Mouse (Mus musculus) left cerebral cortex, postnatal 36 days (tissue): Measurements from ENCODE around the gene Yeats2. TPM values are rescaled to one million over a fixed set of nuclear protein-coding genes. Genes with fewer than 3 reads are reported as not detected.
A peak's percentile ranks its signal among the peaks of the same experiment; 100 is the strongest.

Experiments used
- DNase-seq, 2 experiments: peaks; one replicate each; pipeline ENCODE4 v3.0.0; 2021 to 2022; ENCODE audit warnings: low spot score in 2 of 2, mixed read lengths in 1 of 2
- intact Hi-C: fragments of 180-260 bp; cut with DNase I; formaldehyde crosslinking; loops from one replicate; pipeline ENCODE4 v1.15.1; 2025
- total RNA-seq, 2 experiments: library from RNA; stranded (reverse); gene quantifications; 2 replicates each; pipeline ENCODE4 v1.2.3; 2021

The Yeats2 gene
- total RNA-seq, 2 experiments from 2014 or later = 28.9 to 41.3 TPM

DNA sequence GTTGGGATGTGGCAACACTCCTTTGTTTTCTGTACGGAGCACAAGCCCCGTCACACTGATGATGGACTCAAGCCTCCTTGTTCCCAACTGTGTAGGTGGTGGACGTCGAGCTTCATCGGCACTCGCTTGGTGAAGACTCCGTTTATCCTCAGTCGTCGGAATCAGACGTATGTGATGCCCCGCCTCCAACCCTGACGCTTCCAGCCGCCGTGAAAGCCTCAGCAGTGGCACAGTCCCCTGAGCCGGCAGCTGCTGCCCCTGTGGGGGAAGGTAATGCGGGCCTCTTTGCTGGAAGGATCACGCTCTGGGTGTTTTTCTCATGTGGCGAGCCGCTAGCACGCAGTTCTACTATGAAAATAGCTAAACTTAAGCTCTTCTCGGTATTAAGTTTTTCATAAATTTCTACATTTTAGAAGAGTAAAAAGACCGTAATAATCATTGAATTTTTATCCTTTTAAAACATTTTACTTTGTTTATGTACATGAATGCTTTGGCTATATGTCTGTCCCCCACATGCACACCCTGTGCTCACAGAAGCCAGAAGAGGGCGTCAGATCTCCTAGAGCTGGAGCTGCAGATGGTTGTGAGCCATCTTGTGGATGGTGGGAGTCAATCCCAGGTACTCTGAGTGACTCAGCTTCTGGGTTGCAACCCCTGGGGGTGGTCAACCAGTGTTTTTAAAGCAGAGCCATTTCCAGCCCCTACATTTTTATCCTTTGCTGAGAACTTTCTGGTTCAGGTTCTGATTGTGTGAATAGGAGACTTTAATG is 38.7 kb downstream of the Yeats2 start:
- intact Hi-C loops = no loop called here
- DNase-seq = no peak

DNA sequence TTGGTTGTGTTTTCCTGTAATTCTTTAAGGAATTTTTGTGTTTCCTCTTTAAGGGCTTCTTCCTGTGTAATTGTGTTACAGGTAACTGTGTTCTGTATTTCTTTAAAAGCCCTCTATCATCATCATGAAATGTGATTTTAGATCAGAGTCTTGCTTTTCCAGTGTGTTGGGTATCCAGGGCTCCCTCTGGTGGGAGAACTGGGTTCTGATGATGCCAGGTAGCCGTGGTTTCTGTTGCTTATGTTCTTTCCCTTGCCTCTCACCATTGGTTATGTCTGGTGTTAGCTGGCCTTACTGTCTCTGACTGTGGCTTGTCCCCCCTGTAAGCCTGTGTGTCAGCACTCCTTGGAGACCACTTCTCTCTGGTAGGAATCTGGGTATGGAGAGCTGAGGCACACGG is 44.5 kb downstream of the Yeats2 start:
- DNase-seq = no peak
- intact Hi-C loops = loop anchor here (5.0 kb wide), 1 partner anchor 458 kb away; no protein-coding TSS in a partner anchor

DNA sequence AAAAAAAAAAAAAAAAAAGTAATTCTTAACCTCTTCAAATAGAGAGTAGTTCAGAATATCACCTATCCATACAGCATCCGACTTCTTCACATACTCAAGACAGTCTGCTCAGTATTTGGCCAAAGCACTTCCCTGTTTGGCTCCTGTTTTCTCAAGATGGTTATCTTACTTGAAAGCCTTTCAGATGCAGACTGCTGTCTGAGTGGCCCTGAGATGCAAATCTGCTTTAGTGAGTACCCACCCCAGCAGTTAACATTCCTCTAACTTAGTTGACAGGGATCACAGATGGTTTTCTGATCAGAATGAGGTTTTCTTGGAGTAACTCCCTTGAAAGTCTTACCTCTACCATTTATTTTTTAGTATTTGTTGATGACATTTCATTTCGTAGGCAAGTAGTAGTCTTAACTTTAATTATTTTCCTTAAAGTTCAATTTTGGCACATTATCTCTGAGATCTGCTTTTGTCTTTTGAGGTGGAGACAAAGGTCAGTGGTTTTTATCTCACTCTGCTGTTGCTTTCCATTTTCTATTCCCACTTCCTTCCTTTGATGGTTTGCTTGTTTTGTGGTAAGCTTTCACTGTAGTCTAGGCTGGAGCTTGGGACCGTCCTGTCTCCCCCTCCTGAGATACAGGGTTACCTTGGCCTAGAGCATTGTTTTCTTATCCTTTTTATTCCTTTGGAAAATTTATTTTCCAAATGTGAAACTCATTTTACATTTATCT is 50.5 kb downstream of the Yeats2 start:
- no peak for DNase-seq
- intact Hi-C loops = no loop called here

DNA sequence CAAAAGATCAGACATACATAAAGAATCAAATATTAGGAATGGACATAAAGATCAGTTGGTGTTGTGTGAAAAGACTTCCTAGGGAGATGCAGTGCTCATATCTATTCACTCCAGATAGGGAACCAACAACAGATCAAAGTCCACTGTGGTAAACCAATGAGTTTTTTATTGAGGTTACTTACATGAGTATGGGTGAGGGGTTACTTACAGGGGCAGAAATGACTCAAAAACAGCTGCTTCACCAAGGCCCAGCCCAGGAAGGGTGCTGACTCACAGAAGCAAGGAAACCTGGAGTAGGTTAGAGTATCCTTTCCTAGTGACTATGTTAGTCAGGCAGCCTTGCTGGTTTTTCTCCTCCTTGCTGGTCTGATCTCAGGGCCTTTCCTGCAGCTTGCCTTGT is 51.2 kb downstream of the Yeats2 start:
- intact Hi-C loops = no loop called here

DNA sequence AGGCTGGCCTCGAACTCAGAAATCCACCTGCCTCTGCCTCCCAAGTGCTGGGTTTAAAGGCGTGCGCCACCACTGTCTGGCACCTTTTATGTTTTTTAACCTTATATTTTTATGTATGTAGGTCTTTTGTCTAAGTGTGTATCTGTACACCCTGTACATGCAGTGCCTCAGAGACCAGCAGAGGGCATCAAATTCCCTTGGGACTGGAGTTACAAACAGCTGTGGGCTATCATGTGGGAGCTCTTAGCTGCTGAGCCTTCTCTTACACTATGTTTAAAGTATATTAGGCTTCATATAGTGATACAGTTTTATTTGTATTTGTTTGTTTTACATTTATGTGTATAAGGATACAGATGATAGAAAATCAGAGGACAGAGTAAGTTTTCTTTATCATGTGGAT is 54.7 kb downstream of the Yeats2 start:
- DNase-seq = no peak
- intact Hi-C loops = no loop called here

More for the DNA sequence above, 51.2 kb downstream of the Yeats2 start:
- no peak for DNase-seq

DNA sequence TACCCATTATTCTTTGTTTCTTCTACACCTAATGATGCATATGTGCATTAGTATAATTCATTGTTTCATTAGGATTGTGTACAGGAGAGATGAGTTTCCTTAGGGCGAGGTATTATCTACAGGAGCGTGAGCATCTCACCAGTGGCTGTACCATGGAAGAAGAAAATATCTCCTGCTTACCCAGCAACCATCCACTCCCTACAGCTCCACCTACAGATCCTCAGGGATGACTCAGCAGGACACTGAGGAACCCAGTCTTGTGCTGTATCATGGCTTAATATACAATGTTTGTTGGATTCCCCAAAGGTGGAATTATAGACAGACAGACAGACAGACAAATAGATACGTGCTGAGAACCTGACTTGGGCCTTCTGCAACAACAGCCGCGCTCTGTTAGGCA is 56.1 kb downstream of the Yeats2 start:
- intact Hi-C loops = no loop called here

DNA sequence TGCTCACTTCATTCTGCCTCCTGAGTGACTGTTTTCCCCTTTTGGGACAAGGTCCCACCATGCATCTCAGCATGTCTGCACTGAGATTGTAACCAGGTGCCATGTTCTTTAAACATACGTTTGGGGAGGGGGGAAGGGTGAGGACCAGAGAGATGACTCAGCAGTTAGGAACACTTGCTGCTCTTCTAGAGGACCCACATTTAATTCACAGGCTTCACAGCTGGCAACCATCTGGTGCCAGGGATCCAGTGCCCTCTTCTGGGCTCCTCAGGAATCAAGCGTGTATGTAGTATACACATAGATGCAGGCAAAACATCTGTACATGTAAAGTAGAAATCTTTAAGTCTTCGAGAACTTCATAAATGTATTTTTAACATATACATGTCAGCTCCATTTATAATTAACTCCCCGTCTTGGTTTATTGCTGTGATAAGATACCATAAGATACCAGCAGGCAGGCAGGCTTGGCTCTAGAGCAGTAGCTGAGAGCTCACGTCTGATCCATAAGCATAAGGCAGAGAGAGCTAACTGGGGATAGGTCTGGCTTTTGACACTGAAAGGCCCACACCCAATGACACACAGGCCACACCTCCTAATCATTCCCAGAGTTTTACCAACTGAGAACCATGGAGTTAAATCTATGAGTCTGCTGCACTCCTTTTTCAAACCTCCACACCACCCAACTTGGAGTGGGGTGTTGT is 58.8 kb downstream of the Yeats2 start:
- DNase-seq = no peak
- intact Hi-C loops = no loop called here

More for the DNA sequence above, 56.1 kb downstream of the Yeats2 start:
- no peak for DNase-seq

DNA sequence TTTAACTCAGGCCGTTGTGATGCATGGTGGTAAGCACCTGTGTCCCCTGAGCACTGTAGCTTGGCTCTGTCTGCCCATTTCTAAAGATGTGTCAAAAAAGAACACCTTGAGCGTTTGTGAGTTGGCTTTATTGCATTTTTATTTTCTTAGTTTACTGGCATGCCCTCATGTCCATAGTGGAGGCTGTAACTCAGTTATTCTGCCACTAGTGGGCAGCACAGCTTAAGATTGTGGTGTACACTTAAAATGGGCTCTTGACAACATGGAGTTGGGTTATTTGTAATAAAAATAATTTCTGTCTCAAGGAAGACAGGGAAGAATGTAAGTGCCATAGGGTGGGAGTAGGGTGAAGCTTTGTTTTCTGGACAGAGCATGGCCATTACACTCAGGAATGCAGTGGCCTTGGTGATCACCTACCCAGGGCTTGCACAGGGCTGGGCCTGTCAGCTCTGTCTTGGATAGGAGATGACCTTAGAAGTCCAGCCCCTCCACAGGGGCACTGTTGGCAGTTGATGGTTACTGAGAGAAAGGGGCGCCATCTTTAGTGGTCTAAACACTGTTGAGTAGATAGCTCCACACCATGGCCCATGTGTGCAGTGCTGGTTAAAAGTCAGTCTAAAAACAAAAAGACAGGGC is 72.8 kb downstream of the Yeats2 start:
- intact Hi-C loops = loop anchor here (2.0 kb wide), 1 partner anchor 89 kb away; the partner anchor contains the start of gene Parl
- peak in 1 of 2 experiments; percentile 33 for DNase-seq

DNA sequence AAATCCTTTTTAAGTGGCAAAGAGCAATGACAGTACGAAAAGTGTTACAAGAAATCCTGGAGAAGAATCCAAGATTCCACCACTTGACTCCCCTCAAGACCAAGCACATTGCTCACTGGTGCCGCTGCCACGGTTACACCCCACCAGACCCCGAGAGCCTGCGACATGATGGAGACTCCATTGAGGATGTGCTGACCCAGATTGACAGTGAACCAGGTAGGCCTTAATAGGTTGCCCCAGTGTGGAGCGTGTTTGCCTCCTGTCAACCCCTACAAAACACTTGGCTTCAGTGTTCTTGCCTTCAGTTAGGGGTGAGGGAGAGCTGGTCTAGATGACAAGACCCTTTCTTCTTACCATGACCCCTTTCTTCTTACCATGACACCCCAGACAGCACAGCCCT is 81.9 kb downstream of the Yeats2 start:
- intact Hi-C loops = no loop called here

DNA sequence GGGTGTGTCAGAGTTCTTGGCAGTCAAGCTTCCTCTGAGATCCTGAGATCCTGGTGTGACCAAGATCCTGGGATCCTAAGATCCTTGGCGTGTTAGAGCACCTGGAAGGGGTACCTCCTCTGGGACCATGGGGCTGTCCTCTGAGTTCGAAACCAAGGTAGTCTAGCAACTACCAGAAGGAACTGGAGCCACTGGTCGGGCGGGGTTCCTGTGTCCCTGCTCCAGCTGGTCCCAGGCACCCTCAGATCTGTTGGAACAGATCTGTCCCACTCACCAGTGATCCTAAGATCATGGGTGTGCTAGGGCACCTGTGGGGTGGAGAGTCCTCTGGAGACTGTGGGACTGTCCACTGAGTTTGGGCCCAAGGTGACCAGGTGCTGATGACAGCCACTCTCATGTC is 85.8 kb downstream of the Yeats2 start:
- intact Hi-C loops = no loop called here
- DNase-seq = no peak

More for the DNA sequence above, 81.9 kb downstream of the Yeats2 start:
- no peak for DNase-seq

DNA sequence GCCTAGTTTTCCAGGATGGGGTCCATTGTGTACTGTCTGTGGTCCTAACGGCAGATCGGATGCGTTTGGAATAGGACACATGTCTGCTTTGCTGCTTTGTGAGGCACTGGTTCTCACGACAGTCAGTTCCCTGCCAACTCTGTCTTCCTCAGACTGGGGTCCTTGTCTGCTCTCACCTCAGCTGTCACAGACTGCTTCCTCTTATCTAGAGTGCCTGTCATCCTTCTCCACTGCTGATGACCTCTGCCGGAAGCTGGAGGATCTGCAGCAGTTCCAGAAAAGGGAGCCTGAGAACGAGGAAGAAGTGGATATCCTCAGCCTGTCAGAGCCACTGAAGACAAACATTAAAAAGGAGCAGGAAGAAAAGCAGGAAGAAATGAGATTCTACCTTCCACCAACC is 86.6 kb downstream of the Yeats2 start:
- intact Hi-C loops = no loop called here
- no peak for DNase-seq

DNA sequence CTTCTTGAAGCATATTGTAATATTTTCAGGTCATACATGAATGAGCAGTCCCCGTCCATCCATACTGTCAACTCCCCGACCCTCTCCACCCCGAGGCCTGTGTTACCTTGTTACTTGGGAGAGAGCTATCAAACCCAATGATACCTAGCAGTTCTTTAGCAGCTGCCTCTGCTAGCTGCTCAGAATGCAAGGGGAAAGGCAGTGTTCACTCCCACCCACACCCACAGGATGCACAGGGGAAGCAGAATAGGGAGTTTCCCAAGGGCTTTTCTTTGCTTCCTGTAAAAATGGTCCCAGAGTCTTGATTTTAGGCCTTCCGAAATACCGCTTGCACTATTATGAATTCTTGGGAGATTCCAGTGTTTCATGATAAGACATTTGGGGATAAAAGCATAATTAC is 87.3 kb downstream of the Yeats2 start:
- DNase-seq = no peak
- intact Hi-C loops = no loop called here

DNA sequence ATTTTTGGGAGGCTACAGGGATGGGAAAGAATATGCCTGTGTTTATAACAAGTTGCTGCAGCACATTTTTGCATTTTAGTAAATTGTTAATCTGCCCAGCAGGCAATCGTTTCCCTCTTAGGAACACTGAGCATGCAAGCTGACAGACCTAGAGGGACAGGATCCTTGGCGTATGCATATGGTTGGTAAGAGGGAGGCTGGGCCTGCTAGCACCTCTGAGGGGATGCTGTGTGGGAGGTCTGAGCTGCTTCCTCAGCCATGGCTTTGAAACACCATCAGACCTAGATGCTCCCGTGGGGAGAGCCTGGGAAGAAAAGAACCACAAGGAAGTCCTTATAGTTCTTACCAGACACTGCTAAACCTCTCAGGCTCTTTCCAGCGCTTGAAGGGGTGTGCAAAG is 93.5 kb downstream of the Yeats2 start:
- intact Hi-C loops = no loop called here
- DNase-seq = no peak

DNA sequence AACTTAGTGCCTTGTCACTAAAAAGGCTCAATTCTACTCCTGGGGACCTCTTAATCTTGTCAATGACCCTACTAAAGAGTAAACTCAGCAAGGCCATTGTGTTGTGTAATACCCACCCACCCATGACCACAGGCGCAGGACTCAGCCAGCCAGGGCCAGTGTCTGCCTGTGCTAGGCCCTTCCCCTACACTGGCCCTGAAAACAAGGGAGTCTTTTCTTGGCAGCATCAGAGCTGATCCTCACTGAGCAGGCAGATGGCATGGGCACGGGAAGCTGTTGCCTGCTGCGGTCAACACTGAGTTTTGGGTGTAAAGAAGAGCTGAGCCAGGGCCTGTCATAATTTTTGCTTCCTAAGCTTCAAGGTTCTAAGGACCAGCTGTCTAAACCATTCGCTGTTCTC is 96.6 kb downstream of the Yeats2 start:
- DNase-seq = peak in 1 of 2 experiments; percentile 42
- intact Hi-C loops = no loop called here

DNA sequence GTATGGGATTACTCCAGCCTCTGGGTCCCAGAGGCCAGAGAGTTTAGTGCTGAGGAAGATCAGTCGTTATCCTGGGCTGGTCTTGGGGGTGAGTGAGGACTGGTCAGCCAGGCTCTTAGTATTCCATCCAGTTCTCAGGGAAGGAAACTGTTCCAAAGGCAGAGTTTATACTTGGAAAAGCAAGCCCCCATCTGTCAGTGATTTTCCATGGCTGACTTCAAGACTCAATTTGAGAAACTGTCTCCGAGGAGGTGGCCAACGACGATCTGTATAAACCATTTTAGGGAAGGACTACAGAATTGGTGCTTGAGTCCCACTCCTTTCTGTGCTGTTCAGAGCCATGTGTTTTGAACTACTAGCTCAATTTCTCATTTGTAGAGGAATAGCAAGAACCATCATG is 97.8 kb downstream of the Yeats2 start:
- intact Hi-C loops = no loop called here
- DNase-seq = no peak

DNA sequence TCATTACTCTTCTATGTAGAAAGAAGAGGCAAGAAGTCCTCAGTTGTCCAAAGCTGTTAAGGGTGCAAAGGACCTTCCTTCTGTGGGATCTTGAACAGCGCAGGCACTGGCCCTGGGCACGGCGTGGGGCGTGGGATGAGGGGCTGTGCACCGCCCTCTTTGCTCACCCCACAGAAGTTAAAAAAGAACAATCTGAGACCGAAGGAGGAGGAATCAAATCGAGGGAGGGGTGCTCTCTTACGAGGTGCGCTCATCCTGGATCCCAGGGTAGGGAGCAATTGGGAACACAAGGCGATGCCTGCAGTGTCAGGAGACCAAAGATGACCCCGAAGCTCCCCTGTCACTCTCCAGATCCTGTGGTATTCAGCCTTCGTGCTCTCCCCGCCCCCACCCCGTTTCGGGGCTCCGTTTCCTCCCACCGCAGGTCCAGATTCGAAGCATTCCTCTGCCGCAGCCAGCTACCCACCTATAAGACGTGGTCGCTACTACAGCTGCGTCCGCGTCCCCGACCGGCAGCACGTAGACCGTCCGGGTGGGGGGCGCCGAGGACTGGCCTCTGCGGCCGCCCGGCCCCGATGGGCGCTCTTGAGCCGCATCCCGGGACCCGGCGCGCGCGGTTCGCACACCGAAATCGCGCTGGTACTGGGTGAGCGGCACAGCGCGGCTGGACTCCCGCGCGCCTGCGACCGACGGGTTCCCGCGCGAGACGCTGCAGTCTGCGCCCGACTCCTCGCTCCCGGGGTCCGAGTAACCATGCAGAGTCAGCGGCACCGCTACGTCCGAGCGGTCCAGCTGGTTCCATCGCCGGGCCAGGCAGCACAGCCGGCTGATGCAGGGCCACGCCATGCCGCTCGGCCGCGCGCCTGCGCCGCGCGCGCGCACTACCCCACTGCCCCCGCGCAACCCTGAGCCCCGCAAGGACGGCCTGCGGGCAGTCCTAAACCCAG is 99.9 kb downstream of the Yeats2 start, which contains the start of gene Map6d1:
Gene Map6d1 (minus strand): TSS at position 891 of the 947 bp plus-strand sequence.
- intact Hi-C loops = no loop called here

DNA sequence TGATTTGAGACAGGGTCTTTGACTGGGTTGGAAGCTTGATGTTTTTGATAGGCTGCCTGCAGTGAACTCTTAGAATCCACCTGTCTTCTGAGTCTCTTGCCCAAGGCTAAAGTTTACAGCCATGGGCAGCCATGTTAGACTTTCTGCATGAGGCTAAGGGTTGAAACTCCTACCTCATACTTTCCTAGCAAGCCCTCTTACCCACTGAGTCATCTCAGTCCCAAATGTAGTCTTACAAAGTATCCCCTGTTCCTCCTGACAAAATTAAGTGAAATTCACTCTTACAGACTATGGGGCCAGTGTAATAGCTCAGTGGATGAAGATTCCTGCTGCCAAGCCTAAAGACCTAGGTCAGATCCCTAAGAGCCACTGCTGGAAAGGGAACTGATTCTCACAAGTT is 106.2 kb downstream of the Yeats2 start:
- no peak for DNase-seq
- intact Hi-C loops = no loop called here

More for the DNA sequence above, 99.9 kb downstream of the Yeats2 start, which contains the start of gene Map6d1:
- DNase-seq = peak; percentile 66 to 75

DNA sequence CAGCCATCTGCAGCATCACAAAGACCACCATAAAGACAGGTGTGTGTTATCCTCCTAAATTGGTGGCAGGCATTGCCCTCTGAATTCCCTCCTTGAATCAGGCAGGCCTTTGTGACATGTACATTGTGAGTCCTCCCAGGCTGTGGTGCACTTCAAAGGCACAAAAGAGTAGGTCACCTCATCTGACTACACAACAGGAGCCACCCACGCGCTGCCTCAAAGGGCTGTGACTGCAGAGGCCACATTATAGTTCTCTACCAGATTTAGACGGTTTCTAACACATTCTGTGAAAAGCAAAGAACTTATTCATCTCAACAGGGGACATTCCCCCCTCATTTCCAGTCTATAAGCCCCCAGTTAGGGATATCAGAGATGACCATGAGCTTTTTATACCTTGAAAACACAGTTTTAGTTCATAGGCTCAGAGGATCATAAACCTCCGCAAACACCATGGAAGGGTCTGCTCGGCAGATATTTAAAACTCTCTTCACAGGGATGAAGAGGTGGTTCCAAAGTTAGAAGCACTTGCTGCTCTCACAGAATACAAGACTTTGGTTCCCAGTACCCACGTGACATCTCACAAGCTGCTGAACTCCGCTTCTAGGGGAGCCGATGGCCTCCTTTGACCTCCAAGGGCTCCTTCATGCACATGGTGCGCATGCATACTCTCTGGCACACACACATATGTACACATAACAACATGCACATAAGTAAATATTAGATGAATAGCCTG is 107.7 kb downstream of the Yeats2 start:
- intact Hi-C loops = no loop called here

More for the DNA sequence above, 107.7 kb downstream of the Yeats2 start:
- DNase-seq = peak in 1 of 2 experiments; percentile 36
